ENCODE assay signal across 8 mouse cellular contexts in genomic region chr11:69546423-69547053, GRCm38 (mm10). TPM values are rescaled to one million over a fixed set of nuclear protein-coding genes. Genes with fewer than 3 reads are reported as not detected.
DNase-seq lines count a peak whose midpoint lies in the region; ATAC-seq lines count a peak whose summit lies in the region.

No protein-coding gene starts in this region.

- H3K4me3 ChIP-seq in heart, embryonic 14.5 days (ENCODE audit: control insufficient read depth in 1 of 2, insufficient read depth in 1 of 2, low read depth in 1 of 2, low read length in 2 of 2) = peak overlapping the region; percentile 57 to 60
- H3K4me3 ChIP-seq in liver, embryonic 15.5 days (replicated peaks) = peak overlapping the region; percentile 49
- peak overlapping the region; percentile 48 for H3K4me3 ChIP-seq in neural tube, embryonic 13.5 days

- DNase-seq in A20 (ENCODE audit: low read depth, low spot score) = peak; percentile 53
- peak; percentile 88 for DNase-seq in brain, adult 2 months (ENCODE audit: low read depth, low spot score)
- peak; percentile 86 for DNase-seq in kidney, postnatal 14 days
- DNase-seq in testis, postnatal 10 days (ENCODE audit: low spot score) = peak; percentile 91

- peaks cover 11 to 13% of the 10 kb centered on the region in 2 experiments; a peak in 3 of 4 replicates for H3K4me1 ChIP-seq in heart, embryonic 14.5 days (ENCODE audit: control insufficient read depth in 2 of 2, insufficient read depth in 2 of 2, low read length in 2 of 2)
- H3K4me1 ChIP-seq in liver, embryonic 15.5 days (replicated peaks) = peaks cover 20% of the 10 kb centered on the region
- H3K4me1 ChIP-seq in neural tube, embryonic 13.5 days (replicated peaks) = peaks cover 60% of the 10 kb centered on the region

- peak overlapping the region; percentile 50 to 74 for H3K27ac ChIP-seq in heart, embryonic 14.5 days (replicated peaks in 1 of 2; ENCODE audit: control insufficient read depth in 1 of 2, insufficient read depth in 1 of 2, low read depth in 2 of 2, low read length in 2 of 2)
- H3K27ac ChIP-seq in liver, embryonic 15.5 days (replicated peaks) = no peak overlapping the region
- H3K27ac ChIP-seq in neural tube, embryonic 13.5 days (replicated peaks) = peak overlapping the region; percentile 91

- 0 out of 2 replicates have a peak, but pooled peaks have one; percentile 17 for ATAC-seq in erythroid progenitor cell, adult 5-6 weeks (replicated peaks; ENCODE audit: low FRiP score, poor library complexity, severe bottlenecking)
- peak; percentile 61 for ATAC-seq in heart, embryonic 14.5 days (ENCODE audit: insufficient number of reproducible peaks, insufficient read depth, low FRiP score, low read depth)
- peak; percentile 25 for ATAC-seq in liver, embryonic 15.5 days (ENCODE audit: insufficient read depth)
- peak; percentile 69 for ATAC-seq in neural tube, embryonic 13.5 days (ENCODE audit: low read depth)

- peak overlapping the region; percentile 80 for H3K9ac ChIP-seq in heart, embryonic 14.5 days (ENCODE audit: low read length)
- peak overlapping the region; percentile 46 for H3K9ac ChIP-seq in liver, embryonic 15.5 days
- peak overlapping the region; percentile 78 for H3K9ac ChIP-seq in neural tube, embryonic 13.5 days

- no peaks in the 10 kb centered on the region for H3K9me3 ChIP-seq in heart, embryonic 14.5 days (ENCODE audit: control insufficient read depth, low read length)
- no peaks in the 10 kb centered on the region for H3K9me3 ChIP-seq in liver, embryonic 15.5 days (replicated peaks)
- H3K9me3 ChIP-seq in neural tube, embryonic 13.5 days = no peaks in the 10 kb centered on the region

- peak overlapping the region; percentile 99 for H3K4me2 ChIP-seq in heart, embryonic 14.5 days (ENCODE audit: low read length)
- H3K4me2 ChIP-seq in liver, embryonic 15.5 days = peak overlapping the region; percentile 82
- peak overlapping the region; percentile 77 for H3K4me2 ChIP-seq in neural tube, embryonic 13.5 days

- H3K27me3 ChIP-seq in heart, embryonic 14.5 days (ENCODE audit: control insufficient read depth, insufficient read depth, low read length) = 0 out of 2 replicates have a peak, but pooled peaks cover 4% of the 10 kb centered on the region
- H3K27me3 ChIP-seq in liver, embryonic 15.5 days = peaks cover 63% of the 10 kb centered on the region
- no peaks in the 10 kb centered on the region for H3K27me3 ChIP-seq in neural tube, embryonic 13.5 days

- under 1% methylated on average over 44 of the region's 44 CpGs for WGBS in heart, embryonic 14.5 days
- WGBS in liver, embryonic 15.5 days (ENCODE audit: insufficient replicate concordance) = under 1% methylated on average over 44 of the region's 44 CpGs
- WGBS in neural tube, embryonic 13.5 days = under 1% methylated on average over 44 of the region's 44 CpGs

- no peaks in the 10 kb centered on the region for H3K36me3 ChIP-seq in heart, embryonic 14.5 days (ENCODE audit: control insufficient read depth, insufficient read depth, low read length)
- no peaks in the 10 kb centered on the region for H3K36me3 ChIP-seq in liver, embryonic 15.5 days (replicated peaks)
- no peaks in the 10 kb centered on the region for H3K36me3 ChIP-seq in neural tube, embryonic 13.5 days

RNA-seq across cellular contexts. Expression of gene Dnah2, which starts 2.4 kb away (rescaled TPM):
- total RNA-seq in erythroid progenitor cell, adult 5-6 weeks (2015; ENCODE audit: low replicate concordance) = not detected in 2 replicates
- 0.13 TPM in 1 of 2 replicates, not detected in the other for total RNA-seq in erythroid progenitor cell, adult 5-6 weeks (2017; ENCODE audit: low replicate concordance)
- 0.13 and 0.36 TPM in 2 replicates for polyA plus RNA-seq in heart, embryonic 14.5 days (2014; fragmentation: Nextera tagmentation; extraction: Ambion mirVana)
- polyA plus RNA-seq in liver, embryonic 15.5 days (2015; fragmentation: Nextera tagmentation; extraction: Ambion mirVana) = 0.07 and 0.20 TPM in 2 replicates
- polyA plus RNA-seq in neural tube, embryonic 13.5 days (2015; fragmentation: Nextera tagmentation; extraction: Ambion mirVana) = 2.2 and 2.7 TPM in 2 replicates

RNA-seq across cellular contexts. Expression of gene Efnb3, which starts 13.5 kb away (rescaled TPM):
- 2.5 and 2.9 TPM in 2 replicates for total RNA-seq in erythroid progenitor cell, adult 5-6 weeks (2015; ENCODE audit: low replicate concordance)
- total RNA-seq in erythroid progenitor cell, adult 5-6 weeks (2017; ENCODE audit: low replicate concordance) = 0.77 and 1.1 TPM in 2 replicates
- 14.2 and 20.4 TPM in 2 replicates for polyA plus RNA-seq in heart, embryonic 14.5 days (2014; fragmentation: Nextera tagmentation; extraction: Ambion mirVana)
- polyA plus RNA-seq in liver, embryonic 15.5 days (2015; fragmentation: Nextera tagmentation; extraction: Ambion mirVana) = 0.50 and 0.58 TPM in 2 replicates
- 68.1 and 72.0 TPM in 2 replicates for polyA plus RNA-seq in neural tube, embryonic 13.5 days (2015; fragmentation: Nextera tagmentation; extraction: Ambion mirVana)

RNA-seq across cellular contexts. Expression of gene Wrap53, which starts 33.5 kb away (rescaled TPM):
- 13.8 and 48.3 TPM in 2 replicates for total RNA-seq in erythroid progenitor cell, adult 5-6 weeks (2015; ENCODE audit: low replicate concordance)
- 13.5 and 18.4 TPM in 2 replicates for total RNA-seq in erythroid progenitor cell, adult 5-6 weeks (2017; ENCODE audit: low replicate concordance)
- polyA plus RNA-seq in heart, embryonic 14.5 days (2014; fragmentation: Nextera tagmentation; extraction: Ambion mirVana) = 11.1 and 14.3 TPM in 2 replicates
- 15.9 and 16.9 TPM in 2 replicates for polyA plus RNA-seq in liver, embryonic 15.5 days (2015; fragmentation: Nextera tagmentation; extraction: Ambion mirVana)
- polyA plus RNA-seq in neural tube, embryonic 13.5 days (2015; fragmentation: Nextera tagmentation; extraction: Ambion mirVana) = 18.1 and 19.7 TPM in 2 replicates

RNA-seq across cellular contexts. Expression of gene Trp53, which starts 33.6 kb away (rescaled TPM):
- 38.2 and 75.9 TPM in 2 replicates for total RNA-seq in erythroid progenitor cell, adult 5-6 weeks (2015; ENCODE audit: low replicate concordance)
- total RNA-seq in erythroid progenitor cell, adult 5-6 weeks (2017; ENCODE audit: low replicate concordance) = 12.2 TPM in 2 replicates
- polyA plus RNA-seq in heart, embryonic 14.5 days (2014; fragmentation: Nextera tagmentation; extraction: Ambion mirVana) = 71.2 and 71.9 TPM in 2 replicates
- 62.4 and 63.8 TPM in 2 replicates for polyA plus RNA-seq in liver, embryonic 15.5 days (2015; fragmentation: Nextera tagmentation; extraction: Ambion mirVana)
- 76.0 and 77.6 TPM in 2 replicates for polyA plus RNA-seq in neural tube, embryonic 13.5 days (2015; fragmentation: Nextera tagmentation; extraction: Ambion mirVana)

RNA-seq across cellular contexts. Expression of gene Atp1b2, which starts 59.2 kb away (rescaled TPM):
- total RNA-seq in erythroid progenitor cell, adult 5-6 weeks (2015; ENCODE audit: low replicate concordance) = 20.9 and 36.5 TPM in 2 replicates
- total RNA-seq in erythroid progenitor cell, adult 5-6 weeks (2017; ENCODE audit: low replicate concordance) = 3.5 and 4.5 TPM in 2 replicates
- polyA plus RNA-seq in heart, embryonic 14.5 days (2014; fragmentation: Nextera tagmentation; extraction: Ambion mirVana) = 31.5 and 33.8 TPM in 2 replicates
- polyA plus RNA-seq in liver, embryonic 15.5 days (2015; fragmentation: Nextera tagmentation; extraction: Ambion mirVana) = 14.1 and 14.7 TPM in 2 replicates
- polyA plus RNA-seq in neural tube, embryonic 13.5 days (2015; fragmentation: Nextera tagmentation; extraction: Ambion mirVana) = 29.5 and 30.4 TPM in 2 replicates

Comparison
In these comparisons a context has a peak if more than half of its experiments do, and no peak if none do; other contexts are left out.
1. ATAC-seq: peak in every context shown above with its lines; median percentile 69 in neural tube, embryonic 13.5 days; 61 in heart, embryonic 14.5 days; 25 in liver, embryonic 15.5 days; 17 in erythroid progenitor cell, adult 5-6 weeks.